Mouse (Mus musculus): Measurements from ENCODE around the gene Xxylt1. TPM values are rescaled to one million over a fixed set of nuclear protein-coding genes. Genes with fewer than 3 reads are reported as not detected.
"Not testable (repeated sequence)": the region's sequence is repeated elsewhere in the genome, so short reads cannot be mapped to it uniquely, and the experiment has no call there.

Xxylt1 gene
- total RNA-seq, 2 experiments from 2014 or later, result 20.4 to 21.3 TPM

DNA sequence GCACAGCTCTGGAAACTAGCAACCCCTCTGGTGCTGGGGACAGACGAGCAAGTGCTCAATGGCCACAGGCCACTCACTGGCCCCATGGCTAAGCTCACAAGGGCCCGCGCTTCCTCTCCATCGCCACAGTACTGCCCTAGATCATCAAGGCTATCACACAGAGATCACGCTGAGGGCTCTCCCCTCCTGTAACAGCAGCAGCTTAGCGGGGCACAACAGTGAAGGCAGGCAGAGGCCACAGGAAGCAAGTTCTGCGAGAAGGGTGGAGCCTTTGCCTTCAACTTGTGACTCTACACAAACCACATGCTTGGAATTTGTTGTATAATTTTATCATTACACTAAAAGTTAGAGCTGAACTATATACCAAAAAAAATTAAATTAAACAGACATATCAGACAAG is 46.0 kb downstream of the Xxylt1 start:
- no peak for DNase-seq (ENCODE audit: low spot score in 2 of 2)
- intact Hi-C loops (cut with DNase I), result no loop called here

DNA sequence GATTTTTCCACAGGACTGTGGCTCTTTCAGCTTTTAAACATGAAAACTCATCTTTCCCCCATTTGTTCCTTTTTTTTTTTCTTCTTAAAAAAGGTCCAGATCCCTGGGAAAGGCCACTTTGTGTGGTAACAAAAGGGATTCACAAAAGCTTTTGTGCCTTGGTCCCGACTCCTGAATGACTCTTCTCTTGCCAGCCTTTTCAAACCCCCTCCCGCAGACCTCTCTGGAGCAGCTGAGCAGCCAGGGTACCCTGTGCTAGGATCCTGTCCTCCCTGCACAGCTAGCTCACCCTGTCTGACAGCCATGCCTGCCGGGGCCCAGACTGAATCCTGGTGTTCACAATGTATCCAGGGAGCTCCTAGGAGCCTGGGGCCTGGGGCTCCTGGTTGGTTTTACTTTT is 47.2 kb downstream of the Xxylt1 start:
- intact Hi-C loops (cut with DNase I), result no loop called here
- DNase-seq (ENCODE audit: low spot score in 2 of 2), result no peak

DNA sequence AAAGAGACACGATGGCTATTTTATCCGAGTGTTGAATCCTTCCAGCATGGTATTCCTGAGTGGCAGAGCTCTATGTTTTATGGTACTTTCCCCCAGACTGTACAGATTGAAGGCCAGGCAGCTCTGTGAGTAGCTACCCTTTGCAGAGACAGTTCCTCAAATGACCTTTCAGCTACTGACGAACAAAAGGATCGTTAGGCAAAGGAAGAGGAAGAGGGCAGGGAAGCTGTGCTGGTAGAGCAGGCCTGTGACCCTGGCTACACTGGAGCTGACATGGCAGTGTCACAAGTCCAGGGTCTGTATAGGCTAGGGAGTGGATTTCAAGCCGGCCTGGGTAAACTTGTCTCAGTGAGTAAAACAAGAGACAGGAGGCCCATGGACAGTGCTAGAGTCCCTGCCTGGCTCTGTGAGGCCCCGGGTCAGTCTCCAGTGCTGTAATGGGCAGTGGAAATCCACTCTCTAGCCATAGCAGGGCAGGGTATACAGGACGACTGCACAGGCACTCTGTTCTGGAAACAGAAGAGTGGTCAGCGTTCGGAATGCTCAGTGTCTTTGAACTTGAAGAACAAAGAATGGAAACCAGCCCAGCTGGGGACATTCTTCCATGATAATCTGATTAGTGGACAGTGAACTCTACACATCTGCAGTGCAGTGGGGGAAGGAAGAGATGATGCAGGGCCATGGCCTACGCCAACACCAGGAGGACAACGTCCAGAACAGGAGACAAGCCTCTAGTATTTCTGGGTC is 51.3 kb downstream of the Xxylt1 start:
- intact Hi-C loops (cut with DNase I), result no loop called here
- no peak for DNase-seq (ENCODE audit: low spot score in 2 of 2)

DNA sequence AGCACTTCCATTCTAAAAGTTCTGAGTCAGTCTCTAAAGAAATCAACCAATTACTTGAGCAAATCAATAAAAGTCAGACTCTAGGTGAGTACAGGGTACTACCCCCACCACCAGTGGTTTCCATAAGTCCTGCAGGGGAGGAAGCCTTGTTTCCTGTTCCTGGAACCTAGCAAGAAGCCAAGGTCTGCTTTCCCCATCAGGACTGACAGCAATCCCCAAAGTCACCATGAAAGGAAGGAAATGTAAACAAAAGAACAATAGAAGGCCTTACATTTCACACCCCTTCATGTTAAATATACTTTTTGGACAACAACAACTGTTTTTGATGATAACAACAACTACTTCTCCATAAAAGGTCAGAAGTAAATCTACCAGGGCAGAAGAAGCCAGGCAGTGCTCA is 53.6 kb downstream of the Xxylt1 start:
- DNase-seq (ENCODE audit: low spot score in 2 of 2), result no peak
- intact Hi-C loops (cut with DNase I), result no loop called here

DNA sequence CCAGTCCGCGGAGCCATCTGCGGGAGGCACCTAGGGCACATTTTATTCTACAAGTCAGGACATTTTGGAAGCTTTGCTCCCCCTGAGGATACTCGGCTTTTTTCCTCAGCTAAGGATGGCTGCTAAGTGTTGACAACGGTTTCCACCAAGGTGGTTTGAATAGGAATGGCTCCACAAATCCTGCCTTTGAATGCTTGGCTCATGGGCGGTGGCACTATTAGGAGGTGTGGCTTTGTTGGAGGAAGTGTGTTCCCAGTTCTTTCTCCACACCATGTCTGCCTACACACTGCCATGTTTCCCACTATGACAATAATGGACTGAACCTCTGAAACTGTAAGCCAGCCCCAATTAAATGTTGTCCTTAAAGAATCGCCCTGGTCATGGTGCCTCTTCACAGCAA is 55.7 kb downstream of the Xxylt1 start:
- no peak for DNase-seq (ENCODE audit: low spot score in 2 of 2)
- intact Hi-C loops (cut with DNase I), result no loop called here

DNA sequence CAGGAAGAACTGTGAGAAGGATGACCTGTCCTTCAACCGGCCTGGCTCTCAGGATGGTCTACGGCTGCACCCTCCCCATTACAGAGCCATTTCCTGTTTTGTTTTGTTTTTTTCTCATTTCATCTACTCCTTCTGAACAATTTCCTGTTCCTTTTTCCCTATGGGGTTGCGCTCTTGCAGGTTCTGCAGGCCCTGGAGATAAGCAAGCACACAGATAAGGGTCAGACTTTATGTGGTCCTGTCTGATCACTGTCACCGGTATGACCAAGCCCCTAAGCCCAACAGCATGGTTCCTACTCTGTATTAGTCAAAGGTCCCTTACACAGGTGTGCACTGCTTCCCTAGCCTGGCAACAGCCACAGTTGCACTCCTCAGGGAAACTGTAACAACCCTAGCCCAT is 56.2 kb downstream of the Xxylt1 start:
- no peak for DNase-seq (ENCODE audit: low spot score in 2 of 2)
- intact Hi-C loops (cut with DNase I), result no loop called here

DNA sequence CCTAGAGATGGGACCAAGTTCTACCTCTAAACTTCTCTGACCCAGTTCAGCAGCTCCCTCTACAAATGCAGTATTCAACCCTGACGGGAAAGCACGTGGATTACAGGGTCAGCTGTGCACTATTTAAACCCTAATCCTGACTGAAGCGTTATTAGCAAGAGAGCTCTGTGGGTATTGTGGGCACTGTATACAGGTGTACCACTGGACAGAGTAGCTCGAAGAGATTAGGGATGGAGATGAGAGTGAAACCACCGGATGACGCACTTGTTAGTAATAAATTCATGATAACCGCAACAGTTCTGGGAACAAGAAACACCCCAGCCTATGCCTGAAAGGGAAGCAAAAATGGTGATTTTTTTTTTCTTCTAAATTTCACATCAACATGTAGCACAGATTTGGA is 57.0 kb downstream of the Xxylt1 start:
- intact Hi-C loops (cut with DNase I), result no loop called here
- no peak for DNase-seq (ENCODE audit: low spot score in 2 of 2)

DNA sequence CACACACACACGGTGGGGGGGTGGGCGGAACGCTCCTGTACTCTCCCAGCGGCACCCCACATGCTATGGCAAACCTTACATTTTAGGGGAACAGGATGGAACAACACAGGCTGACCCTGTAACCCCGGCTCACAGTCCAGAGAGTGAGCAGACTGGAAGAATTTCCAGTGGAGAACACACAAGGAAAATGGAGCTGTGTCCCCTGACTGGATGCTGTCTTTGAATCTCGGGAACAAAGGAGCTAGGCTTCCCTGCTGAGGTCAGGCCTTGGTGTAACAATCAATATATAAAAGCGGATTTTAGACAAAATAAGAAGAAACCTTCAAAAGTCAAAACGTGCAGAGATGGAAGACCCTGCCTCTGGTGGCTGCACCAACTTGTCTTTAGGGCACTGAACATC is 57.4 kb downstream of the Xxylt1 start:
- no peak for DNase-seq (ENCODE audit: low spot score in 2 of 2)
- intact Hi-C loops (cut with DNase I), result no loop called here

DNA sequence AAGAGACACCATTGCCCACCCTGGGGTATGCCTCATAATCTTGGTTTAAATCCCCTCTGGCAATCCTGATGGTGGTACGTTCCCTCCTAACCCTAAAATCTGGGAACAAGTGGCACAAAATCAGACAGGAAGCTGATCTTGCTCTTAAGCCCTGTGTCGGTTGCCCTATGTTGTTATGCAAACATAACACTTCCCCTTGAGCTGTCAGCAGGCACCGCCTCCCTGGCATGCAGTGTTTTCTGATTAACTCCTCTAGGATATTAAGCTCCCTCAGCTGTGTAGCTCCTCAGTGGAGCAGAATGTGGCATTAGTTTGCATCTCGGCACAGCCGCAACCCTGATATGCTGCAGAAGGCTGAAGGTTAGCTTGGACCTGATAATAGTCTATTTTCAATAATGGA is 58.9 kb downstream of the Xxylt1 start:
- intact Hi-C loops (cut with DNase I), result no loop called here
- DNase-seq (ENCODE audit: low spot score in 2 of 2), result no peak

DNA sequence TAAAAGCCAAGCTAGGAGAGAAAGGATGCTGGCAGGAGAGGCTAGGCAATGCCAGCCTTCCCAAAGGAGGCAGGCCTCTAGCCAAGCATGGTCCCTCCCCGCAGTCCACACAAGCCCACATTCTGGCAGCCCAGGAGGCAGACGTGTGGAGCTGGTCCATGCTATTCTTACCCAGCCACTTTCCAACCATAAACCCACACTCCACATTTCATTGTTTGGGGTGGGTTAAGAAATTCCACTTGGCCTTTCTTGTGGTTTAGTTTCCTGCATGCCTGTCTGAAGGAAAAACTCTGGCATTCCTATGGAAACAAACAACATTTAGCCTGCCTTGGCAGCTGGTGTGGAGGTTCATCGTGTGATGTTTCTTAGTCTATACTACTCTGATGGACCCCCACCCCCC is 61.7 kb downstream of the Xxylt1 start:
- DNase-seq (ENCODE audit: low spot score in 2 of 2), result peak in 1 of 2 experiments; percentile 19
- intact Hi-C loops (cut with DNase I), result no loop called here

DNA sequence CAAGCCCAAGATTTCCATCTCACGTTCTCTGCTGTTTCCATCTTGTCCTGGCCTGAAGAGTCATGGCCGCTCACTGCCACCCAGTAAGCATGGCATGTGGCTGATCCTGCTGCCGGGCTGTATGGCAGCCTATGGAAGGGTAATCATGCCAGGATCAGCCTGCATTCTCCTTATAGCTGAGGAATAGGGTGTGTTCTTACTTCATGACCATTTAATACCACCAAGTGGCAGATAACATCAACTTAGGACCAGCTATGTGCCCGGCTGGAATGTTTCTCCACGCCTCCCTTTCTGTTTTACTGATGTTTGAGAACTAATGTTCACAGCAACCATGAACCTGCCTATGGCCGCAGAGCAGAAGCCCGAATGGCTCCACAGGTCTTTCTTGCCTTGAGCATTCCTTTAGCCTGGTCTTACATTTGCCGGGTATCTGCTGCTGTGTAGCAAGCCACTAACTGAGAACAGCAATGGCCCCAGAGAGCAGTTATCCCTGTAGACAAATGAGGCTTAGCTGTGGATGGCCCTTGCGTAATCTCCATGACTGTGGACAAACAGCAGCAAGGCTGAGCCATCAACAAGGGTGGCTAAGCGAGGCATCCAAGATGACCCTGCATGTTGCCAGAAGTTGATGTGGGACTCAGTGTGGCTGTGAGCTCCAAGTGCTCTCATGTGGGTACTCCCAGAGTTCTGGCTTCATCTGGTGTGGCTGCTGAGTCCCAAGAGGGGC is 63.4 kb downstream of the Xxylt1 start:
- DNase-seq (ENCODE audit: low spot score in 2 of 2), result no peak
- intact Hi-C loops (cut with DNase I), result no loop called here

DNA sequence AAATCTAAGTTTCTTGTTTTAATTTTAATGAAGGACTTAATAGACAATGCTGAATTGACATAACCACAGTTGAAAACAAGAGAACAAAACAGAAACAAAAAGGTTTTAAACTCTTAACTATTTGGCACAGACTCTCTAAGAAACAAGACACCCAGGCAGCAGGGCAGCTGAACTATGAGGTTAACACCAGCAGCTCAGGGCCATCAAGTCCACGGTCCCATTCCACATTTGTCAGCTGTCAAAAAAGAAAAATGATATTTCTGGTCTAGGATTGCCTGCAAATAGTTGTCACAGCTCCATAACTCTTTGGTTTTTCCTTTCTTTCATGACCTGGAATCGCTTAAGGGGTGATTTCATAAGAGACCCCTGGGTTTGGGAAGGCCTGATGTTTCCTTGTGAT is 64.6 kb downstream of the Xxylt1 start:
- no peak for DNase-seq (ENCODE audit: low spot score in 2 of 2)
- intact Hi-C loops (cut with DNase I), result no loop called here

DNA sequence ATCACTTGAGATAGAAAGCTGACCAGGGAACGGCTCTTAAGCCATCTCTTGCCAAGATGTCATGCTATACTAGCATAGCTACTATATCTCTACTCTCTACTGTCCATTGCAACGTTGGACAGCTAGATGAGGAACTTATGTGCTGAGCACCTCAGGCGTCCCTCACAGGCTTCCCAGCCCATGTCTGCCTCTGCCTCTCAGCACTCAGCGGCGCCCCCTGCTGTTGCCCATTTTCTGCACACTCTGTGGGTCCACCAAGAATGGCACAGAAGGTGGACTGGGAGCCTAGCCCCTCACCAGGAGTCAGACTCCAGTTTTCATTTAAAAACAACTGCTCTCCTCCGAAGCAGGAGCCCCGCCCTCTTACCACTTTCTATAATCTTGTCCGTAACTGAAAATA is 65.1 kb downstream of the Xxylt1 start:
- intact Hi-C loops (cut with DNase I), result no loop called here

DNA sequence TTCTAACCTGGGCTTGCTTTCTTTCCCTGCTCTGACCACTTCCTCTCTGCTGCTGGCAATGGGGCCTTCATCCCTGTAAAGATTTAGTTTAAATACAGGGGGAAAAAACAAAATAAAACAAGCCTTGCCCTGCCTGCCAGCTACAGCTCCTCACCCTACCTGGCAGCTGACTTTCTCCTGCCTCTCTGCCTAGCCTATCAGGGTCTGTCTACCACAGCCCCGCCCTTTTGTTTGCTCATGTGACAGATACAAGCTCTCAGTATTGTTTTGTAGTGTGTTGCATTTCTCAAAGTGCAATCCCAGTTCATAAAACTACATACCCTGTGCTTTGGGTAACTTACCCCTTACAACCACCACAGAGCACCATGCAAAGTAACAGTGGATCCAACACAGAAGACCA is 66.0 kb downstream of the Xxylt1 start:
- no peak for DNase-seq (ENCODE audit: low spot score in 2 of 2)
- intact Hi-C loops (cut with DNase I), result no loop called here

More for the DNA sequence above, 65.1 kb downstream of the Xxylt1 start:
- DNase-seq (ENCODE audit: low spot score in 2 of 2), result no peak

DNA sequence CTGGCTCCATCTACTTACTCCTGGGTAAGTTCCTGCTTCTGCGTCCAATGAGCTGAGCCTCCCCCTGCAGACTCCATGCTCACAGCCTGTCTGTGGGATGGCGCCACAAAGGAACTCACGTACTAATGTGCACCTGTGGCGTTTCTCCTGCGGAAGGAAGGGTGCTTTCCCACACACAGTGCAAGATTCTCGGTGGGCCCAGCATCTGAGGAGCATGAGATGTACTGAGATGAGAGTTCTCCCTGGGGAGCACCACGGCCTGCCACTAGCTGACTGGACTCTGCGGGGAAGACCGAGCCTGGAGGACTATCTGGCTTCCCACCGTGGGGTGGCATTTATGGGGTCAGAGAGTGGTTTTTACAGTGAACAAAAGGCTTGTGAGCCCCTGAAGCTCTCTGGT is 69.0 kb downstream of the Xxylt1 start:
- DNase-seq (ENCODE audit: low spot score in 2 of 2), result no peak
- intact Hi-C loops (cut with DNase I), result no loop called here

DNA sequence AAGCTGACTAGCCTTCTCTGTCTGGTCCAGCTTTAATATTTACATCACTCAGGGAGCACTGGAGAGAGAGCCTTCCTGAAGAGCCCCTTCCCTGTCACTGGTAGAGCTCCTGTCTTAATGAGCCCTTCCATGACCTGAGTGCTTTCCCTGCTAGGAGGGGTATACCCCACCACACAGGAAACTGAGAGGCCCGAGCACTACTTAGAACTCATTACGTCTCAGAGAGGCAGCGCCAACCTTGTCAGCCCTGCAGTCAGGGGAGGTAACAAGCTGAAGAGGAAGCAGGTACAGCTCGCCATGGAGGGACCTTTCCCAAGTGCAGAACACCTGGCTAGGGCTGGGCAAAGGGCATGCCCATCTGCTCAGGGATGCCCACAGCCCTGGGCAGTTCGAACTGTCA is 70.8 kb downstream of the Xxylt1 start:
- intact Hi-C loops (cut with DNase I), result no loop called here
- DNase-seq (ENCODE audit: low spot score in 2 of 2), result no peak

DNA sequence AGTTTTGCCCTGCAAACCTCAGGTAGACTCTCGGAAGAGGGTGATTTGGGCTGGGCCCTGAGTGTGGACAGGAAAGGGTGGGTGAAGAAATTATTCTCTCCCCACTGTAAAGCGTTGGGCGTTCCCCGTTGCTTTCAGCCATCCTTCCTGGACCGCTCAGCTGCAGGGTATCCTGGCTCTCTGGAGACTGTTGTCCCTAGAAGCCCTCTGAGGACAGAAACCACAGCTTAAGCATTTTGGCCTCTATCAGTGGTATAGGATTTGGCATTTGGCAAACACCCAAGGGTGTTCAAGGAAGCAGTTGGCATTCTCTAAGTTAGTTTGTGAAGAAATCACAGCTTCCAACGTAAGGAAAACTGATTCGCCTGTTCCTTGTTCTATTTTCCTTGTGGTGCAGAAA is 72.9 kb downstream of the Xxylt1 start:
- DNase-seq (ENCODE audit: low spot score in 2 of 2), result no peak

DNA sequence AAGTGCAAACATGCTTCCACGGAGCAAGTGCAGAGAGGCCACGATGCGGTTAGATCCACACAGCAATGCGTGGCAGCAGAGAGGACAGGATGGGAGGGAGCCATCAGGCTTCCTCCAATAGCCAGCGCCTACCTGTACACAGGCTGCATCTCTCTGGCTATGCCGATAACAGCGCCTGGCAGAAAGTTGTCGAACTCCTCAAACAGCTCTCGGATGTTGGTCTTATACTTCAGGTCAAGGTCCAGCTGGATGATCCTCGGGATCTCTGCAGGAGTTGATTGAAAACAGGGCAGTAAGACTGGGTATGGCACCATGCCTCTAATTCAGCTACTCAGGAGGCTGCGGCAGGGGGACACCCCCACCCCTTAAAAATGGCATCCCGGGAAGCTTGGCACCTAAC is 73.7 kb downstream of the Xxylt1 start:
- intact Hi-C loops (cut with DNase I), result no loop called here
- DNase-seq (ENCODE audit: low spot score in 2 of 2), result no peak

More for the DNA sequence above, 72.9 kb downstream of the Xxylt1 start:
- intact Hi-C loops (cut with DNase I), result no loop called here

DNA sequence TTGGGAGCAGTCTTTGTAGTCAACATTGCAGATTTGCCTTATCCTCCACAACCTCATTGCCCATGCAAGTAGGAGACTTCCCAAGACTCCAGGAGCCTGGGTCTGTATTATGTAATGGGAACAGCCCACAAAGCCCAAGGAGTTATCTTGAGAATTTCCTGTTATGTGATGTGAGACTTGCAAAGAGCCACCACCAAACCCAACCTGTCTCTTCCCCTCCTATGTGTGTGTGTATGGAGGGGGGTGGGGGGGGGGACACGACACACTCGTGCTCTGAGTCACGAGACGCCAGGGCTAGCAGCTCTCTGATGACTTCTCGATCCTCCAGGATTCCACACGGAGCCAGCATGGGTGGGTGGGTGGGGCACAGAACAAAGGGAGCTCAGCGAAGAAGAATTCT is 75.5 kb downstream of the Xxylt1 start:
- DNase-seq (ENCODE audit: low spot score in 2 of 2), result peak in 1 of 2 experiments; percentile 31
- intact Hi-C loops (cut with DNase I), result no loop called here

DNA sequence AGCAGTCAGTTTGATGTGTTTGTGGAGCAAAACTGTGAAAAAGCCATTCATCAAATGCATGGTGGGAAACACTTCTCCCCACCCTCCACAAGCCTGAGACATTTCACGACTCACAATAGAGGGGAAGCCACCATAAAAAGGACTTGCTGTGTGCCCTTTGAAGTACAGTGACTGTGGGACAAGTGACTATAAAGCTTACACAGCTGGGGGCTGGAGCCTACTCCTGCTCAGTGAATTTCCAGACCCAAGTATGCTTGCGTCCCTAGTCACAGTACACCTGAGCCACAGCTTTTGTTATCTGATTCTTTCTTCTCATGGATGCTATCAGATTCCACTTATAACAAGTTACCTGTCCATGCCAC is 76.9 kb downstream of the Xxylt1 start:
- DNase-seq (ENCODE audit: low spot score in 2 of 2), result no peak
- intact Hi-C loops (cut with DNase I), result no loop called here

DNA sequence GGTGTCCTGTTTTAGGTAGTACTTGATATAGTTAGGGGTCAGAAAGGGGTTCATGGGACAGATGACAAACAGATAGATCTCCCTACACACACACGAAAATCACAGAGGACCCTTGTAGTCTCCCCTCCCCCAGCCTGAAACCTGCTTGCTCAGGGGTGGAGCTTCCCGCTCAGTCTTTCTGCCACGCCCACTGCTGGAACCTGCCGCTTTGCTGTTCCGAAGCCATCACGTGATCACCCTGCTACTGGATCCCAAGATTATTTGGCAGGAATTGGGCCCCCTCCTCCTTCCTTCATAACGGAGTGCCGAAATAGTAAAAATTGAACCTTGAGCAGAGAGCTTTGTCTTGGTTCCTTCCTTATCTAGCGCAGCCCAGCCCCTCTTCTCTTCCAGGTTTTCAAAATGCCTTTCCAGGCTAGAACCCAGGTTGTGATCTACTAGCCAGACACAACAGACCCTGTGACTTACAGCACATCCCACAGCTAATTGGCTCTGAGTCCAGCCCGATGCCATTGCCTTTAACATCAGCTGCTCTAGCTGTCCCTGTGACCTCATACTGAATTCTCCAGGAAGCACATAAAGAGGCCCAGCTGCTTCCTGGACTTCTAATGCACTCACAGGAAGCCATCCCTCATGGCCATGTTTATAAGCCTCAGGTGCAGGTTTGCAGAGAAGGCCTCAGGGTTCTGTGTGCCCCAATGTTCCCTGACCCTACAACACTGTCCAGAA is 77.5 kb downstream of the Xxylt1 start:
- peak; percentile 28 to 39 for DNase-seq (ENCODE audit: low spot score in 2 of 2)
- intact Hi-C loops (cut with DNase I), result not testable (repeated sequence)
